Mouse (Mus musculus) spleen, embryonic (tissue): ENCODE measurements around the gene Sesn1.

Experiments used
- CTCF ChIA-PET: fragments of 350-600 bp; sonication (Branson Sonifier 250); formaldehyde crosslinking; loops from one replicate; lab custom pipeline; 2022; lab: Charles Lee

The Sesn1 gene

DNA sequence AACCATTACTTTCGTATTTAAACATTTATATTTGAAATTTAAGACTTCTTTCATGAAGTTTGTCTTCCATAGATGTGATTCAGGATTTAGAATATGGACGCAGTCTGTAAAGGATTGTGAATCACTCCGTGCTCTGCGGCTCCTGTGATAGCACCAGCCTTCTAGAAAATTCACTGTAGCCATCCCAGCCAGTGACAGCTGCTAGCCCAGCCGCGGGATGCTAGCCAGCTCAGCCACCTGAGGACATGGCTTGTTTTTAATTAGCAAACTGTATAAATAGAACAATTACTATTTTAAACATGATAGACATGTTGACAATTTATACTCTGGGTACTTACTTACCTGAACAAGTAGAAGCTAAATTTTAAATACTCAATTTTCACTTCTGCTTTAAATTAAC, 92.1 kb downstream of the Sesn1 start:
- CTCF ChIA-PET: interaction anchor here (0.7 to 1.0 kb wide), 2 partner anchors 9 to 12 kb away, joined by 3 to 4 read pairs; no protein-coding TSS in a partner anchor

DNA sequence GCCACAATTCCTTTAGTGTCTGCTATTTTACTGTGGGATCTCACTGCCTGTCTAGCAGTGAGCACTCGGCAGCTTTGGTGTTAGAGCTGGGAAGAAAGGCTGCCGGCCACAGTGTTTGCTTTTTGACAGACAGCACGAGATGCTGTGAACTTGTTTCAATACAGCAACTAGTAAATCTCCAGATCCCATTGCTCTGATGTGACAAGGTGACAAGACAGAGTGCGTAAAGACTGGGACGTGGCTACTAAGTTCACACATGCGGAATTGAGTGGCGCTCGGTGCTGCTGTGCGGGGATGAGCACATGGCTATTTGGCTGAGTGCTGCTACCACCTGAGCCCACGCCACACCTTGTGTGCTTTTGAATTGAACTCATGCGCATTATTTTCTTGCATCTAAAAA, 97.7 kb downstream of the Sesn1 start:
- CTCF ChIA-PET: no interaction called here

DNA sequence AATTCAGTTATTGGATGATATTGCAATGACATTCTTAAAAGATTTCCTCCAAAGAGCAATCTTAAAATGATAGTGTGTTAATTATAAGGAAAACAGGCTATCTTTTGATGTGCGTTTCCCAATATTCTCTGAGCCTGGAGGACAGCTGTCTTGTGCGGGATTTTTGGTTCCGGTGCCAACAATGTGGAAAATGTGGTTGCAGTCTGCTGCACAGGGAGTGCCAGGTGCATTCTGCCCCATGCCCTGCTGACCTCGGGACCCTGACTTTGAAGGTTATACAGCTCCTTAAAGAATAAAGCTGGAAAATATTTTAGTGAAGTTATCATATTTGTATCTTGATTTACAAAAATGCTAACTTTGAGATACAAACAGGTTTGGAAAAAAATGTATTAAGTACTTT, 98.2 kb downstream of the Sesn1 start:
- CTCF ChIA-PET: interaction anchor here (0.5 kb wide), 1 partner anchor 1358 kb away, joined by 4 read pairs; no protein-coding TSS in a partner anchor

DNA sequence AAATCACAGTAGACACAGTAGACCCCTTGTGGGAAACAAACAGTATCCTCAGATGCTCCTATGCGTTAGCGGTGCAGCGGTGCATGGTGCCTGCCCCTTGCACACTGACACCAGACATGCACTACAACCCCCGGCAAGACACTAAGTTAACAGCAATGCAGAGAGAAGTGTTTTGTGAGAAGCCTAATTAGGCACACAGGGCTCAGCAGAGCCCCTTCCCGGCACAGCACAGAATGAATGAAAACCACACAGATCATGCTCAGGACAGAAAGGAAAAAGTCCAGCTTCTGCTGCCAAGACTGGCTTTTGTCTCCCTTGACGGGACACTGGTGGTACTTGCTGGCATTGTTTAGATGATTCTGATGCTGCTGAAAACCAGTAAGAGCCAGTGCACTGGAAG, 99.2 kb downstream of the Sesn1 start:
- CTCF ChIA-PET: no interaction called here

DNA sequence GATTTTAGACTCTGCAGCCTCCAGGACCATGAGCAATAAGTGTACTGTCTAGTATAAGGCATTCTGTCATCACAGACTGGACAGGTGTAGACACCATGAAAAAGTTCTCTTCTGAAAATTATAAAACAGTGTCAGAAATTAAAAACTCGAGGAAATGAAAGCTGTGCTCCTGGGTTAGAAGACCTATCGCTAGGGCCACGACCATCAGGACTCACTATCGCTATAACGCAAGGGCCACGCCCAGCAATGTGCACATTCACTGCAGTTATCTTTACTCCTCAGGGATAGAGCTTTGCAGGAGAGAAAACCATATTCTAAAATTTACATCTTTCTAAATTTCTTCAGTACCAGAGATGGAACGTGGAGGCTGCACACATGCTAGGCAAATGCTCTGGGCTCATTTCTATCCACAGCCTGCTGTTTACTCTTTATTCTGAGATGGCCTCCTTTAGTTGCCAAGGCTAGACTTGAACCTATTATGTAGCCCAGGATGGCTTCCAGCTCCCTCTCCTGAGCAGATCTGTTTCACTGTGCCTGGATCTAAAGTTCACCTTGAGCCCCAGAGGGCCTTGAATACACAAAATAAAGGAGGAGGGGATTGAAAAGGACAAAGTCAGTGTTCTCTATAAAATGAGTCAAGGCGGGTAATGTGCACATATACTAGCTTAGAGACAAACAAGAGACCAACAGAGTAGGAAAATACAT, 102.7 kb downstream of the Sesn1 start:
- CTCF ChIA-PET: interaction anchor here (1.2 kb wide), 1 partner anchor 12 kb away, joined by 8 read pairs; no protein-coding TSS in a partner anchor

DNA sequence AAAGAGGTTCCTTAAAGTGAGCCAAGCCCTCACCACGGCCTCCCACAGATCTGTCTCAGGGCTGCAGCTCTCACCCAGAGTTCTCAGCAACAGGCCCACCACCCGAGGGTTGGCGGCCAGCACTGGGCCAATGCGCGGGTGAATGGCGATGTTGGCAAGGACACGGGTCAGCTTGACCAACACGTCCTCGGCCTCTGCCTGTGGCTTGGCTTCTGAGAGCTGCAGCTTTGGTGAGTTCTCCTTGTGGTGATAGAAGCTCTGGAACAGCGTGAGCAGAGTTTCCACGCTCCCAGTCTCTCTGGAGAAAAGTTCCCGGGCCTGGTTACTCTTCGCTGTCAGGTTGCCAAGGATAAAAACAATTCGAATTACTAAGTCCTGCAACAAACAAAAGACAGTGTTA, 117.0 kb downstream of the Sesn1 start:
- CTCF ChIA-PET: no interaction called here

DNA sequence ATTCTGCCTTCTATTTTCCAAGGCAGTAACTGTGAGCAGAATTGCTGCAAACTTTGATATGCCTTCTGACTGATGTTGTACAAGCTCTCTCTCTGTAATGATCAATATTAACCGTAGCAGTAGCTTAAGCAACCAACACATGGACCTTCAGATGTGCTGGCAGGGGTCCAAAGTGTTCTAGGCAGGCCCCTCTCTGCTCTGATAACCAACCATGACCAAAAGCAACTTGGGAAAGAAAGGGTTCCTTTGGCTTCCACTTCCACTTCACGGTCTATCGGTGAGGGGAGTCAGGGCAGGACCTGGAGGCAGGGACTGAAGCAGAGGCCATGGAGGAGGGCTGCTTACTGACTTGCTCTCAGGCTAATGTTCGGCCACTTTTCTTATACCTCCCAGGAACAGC, 121.2 kb downstream of the Sesn1 start:
- CTCF ChIA-PET: no interaction called here

DNA sequence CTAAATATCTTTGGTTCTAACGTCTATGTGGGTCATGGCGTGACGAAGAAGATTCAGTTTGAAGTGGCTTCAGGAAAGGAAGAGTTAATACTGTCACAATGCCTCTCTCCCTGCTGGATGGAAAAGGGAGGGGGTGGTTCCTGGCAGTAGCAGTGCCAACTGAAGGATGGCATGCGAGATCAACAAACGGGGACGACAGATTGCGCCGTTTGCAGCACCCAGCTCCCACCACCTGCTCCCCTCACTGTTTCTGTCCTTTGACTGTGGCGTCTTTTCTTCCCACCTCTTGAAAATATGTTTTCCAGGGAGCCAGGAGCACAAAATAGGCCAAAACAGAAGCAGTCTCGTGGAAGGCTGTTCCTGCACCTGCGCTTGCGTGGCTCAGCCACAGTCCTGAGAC, 122.2 kb downstream of the Sesn1 start:
- CTCF ChIA-PET: no interaction called here

DNA sequence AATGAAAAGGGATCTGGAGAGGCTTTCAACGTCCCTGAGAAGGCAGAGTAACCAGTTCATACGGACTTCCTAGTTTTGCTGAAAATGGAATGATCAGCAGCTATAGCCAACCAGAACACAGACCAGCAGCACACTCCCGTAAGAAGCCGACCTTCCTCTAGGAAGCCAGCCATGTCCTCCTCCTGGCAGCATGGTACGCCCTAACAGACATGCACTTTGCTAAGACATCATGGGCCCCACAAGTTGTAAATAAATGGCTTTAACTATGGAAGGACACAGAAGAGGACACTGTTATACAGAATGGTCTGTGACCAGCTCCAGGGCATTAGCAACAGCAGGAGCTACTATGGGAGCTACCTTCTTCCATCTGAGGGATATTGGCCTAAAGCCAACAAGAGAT, 123.2 kb downstream of the Sesn1 start:
- CTCF ChIA-PET: no interaction called here

DNA sequence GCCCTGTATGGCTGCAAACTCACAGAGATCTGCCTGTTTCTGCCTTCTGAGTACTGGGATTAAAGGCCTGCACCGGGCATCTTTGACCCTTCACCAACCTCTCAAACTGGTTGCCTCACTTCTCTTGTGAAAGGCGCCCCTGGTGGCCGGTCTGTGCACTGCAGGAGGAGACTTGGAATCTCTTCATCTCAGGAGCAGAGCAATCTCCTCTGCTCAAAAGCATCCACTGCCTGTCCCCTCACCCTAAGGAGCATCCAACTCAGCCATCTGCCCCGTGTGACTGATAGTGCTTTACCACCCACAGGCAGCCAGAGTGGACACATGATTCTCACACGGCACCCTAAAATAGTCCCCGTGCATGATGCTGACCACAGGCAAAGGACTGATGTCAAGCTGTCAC, 123.8 kb downstream of the Sesn1 start:
- CTCF ChIA-PET: no interaction called here

DNA sequence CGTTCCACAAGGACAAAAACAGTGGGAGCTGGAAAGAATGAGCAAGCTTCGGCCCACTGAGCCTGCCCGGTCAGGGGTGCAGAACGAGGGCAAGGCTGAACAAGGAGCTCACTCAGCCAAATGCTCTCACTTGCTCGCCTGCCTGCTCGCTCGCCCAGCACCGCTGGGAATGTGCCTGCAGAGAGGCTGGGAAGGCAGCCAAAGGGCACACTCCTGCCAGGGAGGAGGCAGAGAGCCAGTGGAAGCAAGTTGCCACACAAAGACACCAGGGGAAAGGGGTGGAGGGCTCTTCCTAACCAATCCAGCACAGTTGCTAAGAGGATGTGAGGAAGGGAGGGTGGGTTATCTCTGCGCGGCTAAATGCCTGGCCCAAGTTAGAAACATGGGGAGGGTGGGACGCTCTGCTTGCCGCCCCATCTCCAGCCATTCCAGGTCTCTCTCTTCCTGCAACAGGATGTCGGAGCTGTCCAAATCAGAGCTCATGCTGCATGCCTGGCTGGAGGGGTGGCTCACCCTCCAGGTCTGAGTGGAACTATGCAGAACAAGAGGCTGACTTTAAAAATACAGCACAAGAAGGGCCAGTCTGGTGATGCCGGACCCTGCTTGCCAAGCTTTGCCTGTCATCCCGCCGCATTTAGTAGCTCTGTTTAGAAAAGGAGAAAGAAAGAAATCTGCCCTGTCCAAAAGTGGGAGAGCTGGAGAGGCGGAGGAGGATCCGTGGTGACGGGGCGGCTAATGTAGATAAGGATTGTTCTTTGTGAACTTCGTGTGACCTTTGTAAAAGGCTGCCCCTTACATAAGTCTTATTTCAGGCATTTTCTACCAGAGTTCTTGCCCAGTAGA, 125.1 kb downstream of the Sesn1 start:
- CTCF ChIA-PET: no interaction called here

DNA sequence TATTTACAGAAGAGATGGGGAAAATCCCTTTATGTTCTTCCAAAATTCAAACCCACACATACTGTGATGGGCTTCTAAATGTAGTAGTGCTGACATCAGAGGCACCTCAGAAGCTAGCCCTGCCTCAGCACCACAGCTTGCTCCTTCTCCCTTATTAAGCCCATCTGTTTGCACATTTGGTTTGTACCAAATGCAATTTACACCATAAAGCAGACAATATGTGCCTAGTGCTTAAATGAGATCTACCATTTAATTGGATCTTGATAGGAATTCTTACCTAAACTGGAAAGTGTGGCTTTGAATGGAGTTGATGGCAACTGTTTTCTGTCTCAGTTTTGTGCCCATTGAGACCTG, 125.7 kb downstream of the Sesn1 start:
- CTCF ChIA-PET: interaction anchor here (0.6 kb wide), 1 partner anchor 500 kb away, joined by 3 read pairs; no protein-coding TSS in a partner anchor

DNA sequence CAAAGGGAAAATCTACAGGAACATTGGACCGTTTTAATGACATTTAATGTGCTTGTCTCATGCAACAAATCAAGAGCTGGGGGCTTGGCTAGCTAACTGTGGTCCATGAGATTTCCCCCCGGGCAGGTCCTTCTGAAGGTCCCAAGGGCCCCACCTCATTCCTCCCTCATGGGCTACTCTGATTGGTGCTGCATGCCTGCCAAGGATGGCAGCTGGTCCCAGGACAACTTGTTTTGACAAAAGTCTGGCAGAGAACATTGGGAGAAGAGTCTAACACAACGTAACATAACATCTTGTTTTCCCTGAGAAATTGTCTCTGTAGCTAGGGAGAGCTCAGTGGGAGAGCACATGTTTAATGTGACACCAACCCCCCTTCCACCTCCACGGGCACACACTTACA, 126.4 kb downstream of the Sesn1 start:
- CTCF ChIA-PET: interaction anchor here (0.6 to 1.1 kb wide), 2 partner anchors 16 to 501 kb away, joined by 3 read pairs; no protein-coding TSS in a partner anchor

DNA sequence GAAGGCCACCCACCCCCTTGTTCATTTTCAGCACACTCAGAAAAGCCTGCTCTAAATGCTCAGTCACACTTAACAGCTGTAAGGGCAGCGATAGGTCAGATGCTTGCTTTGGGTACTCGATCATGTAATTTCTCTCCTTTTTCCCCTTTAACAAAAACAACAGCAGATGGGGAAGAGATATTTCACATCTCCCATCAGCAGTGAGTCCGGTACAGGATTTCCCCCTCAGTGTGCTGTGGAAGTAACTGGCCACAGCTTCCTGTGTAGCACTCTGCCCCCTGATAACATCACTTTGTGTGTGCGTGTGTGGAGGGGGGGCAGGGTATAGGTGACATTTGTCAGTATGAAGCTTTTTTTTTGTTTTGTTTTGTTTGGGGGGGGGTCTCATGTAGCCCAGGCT, 127.4 kb downstream of the Sesn1 start:
- CTCF ChIA-PET: interaction anchor here (0.5 to 1.1 kb wide), 4 partner anchors 17 to 334 kb away, joined by 3 to 5 read pairs (median 3); no protein-coding TSS in a partner anchor

DNA sequence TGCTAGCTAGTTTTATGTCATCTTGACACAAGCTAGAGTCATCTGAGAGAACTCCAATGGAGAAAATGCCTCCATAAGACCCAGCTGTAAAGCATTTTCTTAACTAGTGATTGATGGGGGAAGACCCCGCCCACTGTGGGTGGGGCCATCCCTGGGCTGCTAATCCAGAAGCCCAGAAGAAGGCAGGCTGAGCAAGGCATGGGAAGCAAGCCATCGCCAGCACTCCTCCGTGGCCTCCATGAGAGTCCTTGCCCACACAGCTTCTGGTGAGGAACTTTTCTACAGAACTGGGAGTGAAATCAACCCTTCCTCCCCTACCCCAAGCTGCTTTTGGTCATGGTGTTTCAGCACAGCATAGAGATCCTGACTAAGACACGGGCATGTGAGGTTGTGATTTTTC, 129.4 kb downstream of the Sesn1 start:
- CTCF ChIA-PET: no interaction called here

DNA sequence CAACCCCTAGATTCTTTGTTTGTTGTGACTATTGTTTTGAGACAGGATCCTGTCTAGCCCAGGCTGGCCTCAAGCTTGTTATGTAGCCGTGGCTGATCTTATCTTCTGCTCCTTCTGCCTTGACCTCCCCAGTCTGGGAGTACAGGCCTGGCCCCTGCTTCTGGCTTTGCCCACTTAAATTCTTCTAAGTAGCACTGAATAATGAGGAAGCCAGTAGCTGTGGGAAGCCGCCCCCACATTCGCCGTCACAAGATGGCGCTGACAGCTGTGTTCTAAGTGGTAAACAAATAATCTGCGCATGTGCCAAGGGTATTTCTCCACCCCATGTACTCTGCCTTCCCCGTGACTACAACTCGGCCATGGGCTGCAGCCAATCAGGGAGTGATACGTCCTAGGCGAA, 142.6 kb downstream of the Sesn1 start:
- CTCF ChIA-PET: interaction anchor here (0.7 kb wide), 1 partner anchor 354 kb away, joined by 3 read pairs; no protein-coding TSS in a partner anchor

DNA sequence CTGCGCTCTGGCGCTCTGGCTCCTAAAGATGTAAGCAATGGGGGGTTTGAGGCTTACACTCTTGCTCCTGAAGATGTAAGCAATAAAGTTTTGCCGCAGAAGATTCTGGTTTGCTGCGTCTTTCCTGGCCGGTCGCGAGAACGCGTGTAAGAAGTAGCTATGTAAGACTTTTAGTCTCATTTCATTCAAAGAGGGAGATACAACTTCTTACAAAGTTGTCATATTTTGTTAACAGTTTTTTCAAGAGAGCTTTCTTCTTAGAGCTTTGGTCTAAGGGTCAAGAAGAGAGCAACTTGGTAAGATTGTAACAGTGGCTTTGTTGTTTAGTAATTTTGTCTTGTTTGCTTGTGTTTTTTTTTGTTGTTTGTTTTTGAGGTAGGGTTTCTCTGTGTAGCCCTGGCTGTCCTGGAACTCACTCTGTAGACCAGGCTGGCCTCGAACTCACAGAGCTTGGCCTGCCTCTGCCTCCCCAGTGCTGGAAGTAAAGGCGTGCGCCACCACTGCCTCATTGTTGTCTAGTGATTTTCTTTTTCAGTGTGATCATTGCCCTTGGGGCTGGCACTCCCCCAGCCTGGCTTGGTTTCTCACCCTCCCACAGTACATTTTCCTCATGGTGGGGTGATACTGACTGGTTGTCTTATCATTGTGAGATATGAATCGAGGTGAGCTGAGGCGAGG, 143.3 kb downstream of the Sesn1 start:
- CTCF ChIA-PET: interaction anchor here (0.7 kb wide), 1 partner anchor 353 kb away, joined by 3 read pairs; no protein-coding TSS in a partner anchor

DNA sequence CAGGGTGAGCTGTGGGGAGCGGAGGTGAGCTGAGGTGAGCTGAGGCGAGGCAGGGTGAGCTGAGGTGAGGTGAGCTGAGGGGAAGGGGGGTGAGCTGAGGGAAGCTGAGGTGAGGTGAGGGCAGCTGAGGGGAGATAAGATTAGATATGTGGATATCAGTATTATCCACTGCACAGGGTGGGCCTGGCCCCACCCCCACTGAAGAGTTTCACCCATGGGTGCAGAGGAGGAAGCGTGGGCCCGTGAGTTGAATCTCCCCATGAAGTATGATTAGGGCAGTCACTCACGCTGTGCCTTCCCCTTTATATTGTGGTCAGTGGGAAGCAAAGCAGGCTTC, 143.8 kb downstream of the Sesn1 start:
- CTCF ChIA-PET: interaction anchor here (0.5 kb wide), 1 partner anchor 1291 kb away, joined by 4 read pairs; no protein-coding TSS in a partner anchor

DNA sequence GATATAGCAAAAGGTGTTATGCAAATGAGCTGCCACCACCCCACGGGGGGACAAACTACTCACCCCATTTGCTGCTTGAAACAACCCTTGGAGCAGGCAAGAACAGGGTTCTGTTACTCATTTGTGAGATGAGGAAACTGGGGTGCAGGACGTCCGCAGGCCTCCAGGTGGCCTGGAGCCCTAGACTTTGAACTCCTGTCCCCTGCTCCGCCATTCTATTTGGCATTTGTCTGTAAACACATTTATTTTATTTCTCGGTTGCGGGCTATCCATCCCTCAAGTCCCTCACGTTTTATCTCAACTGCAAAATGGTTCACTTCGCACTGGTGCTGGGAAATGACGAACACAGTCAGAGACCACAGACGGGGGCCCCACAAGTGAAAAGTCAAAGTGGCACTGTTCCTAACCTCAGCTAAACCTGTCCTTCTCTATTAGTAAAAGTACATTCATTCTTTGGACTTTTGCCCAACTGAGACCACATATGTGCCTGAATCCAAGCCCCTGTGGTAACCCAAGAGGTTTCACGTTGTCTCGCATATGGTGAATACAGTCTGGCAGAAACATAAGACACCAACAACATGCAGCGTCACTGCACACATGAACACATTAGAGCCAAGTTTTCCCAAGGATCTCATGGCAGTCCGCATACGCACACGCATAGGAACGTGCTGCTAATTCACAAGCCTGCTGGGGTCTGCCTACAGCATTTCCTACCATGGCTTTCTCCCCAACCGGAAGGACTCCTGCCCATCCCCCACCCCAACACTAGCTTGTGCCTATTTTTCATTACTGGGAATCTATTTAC, 147.9 kb downstream of the Sesn1 start:
- CTCF ChIA-PET: interaction anchor here (0.7 kb wide), 1 partner anchor 10 kb away, joined by 3 read pairs; no protein-coding TSS in a partner anchor
